Mouse (Mus musculus): ENCODE data around the gene Tyw1.

Gene Tyw1

GRCm38 (mm10) chr5:130264433-130265005 lies 9.1 kb downstream of the Tyw1 start:
- no peak for DNase-seq (ENCODE audit: low read depth, low spot score)

DNA sequence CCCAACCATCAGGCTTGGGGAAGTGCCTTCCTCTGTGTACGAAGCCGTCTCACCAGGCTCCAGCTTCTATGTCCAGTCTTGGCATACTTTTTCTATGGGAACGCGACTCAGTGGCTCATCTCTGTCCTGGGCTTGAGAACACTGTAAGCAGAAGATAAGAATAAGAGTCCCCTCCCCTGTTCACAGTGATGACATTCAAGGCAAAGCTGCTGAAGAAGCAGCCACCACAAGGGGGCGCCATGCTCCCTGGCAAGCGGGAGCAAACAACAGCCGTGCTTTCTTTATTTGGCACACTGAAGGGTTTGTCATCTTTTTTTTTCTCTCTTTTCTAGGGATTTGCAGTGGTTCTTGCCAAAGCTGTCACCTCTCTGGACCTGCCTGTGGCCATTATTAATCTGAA lies 11.2 kb downstream of the Tyw1 start:
- DNase-seq (ENCODE audit: low read depth, low spot score) = peak; percentile 58

- DNase-seq (ENCODE audit: low read depth, low spot score) = no peak
Measured at GRCm38 (mm10) chr5:130267316-130267715, 11.9 kb downstream of the Tyw1 start.

DNA sequence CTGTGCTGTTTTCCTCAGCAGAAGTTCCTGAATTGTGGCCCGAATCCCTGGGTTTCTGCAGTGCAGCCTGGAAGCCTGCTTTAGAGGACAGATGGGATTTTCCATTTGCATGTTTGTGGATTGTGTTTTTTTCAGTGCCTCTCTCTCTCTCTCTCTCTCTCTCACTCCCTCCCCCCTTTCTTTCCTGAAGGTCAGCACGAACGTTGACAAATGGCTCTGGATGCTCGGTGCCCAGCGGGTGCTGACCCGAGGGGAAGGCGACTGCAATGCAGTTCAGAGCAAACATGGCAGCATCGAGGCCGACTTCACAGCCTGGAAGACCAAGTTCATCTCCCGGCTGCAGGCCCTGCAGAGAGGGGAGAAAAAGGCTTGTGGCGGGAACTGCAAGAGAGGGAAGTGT lies 13.6 kb downstream of the Tyw1 start:
- no peak for DNase-seq (ENCODE audit: low read depth, low spot score)

- no peak for DNase-seq (ENCODE audit: low read depth, low spot score)
Measured at GRCm38 (mm10) chr5:130272344-130272743, 16.9 kb downstream of the Tyw1 start.

DNA sequence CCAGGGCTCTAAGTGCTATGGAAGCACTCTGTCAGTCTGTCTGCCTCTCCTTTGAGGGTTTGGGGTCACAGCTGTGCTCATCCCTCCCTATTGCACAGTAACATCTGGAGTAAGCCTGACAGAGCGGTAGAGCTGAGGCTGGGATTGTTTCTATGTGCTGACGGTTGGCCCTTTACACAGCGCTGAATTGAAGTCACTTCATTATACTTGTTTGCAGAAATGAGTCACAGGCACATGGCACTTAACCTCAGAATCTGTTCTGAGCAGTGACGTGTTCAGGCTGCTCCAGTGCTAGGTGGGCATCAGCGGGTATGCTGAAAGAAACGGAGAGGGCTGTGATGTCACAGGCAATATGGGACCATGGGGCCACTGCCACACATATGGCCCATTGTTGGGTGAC lies 17.6 kb downstream of the Tyw1 start:
- no peak for DNase-seq (ENCODE audit: low read depth, low spot score)

GRCm38 (mm10) chr5:130275509-130275908 lies 20.1 kb downstream of the Tyw1 start:
- DNase-seq (ENCODE audit: low read depth, low spot score) = peak; percentile 31

- no peak for DNase-seq (ENCODE audit: low read depth, low spot score)
Measured at GRCm38 (mm10) chr5:130278011-130278472, 22.6 kb downstream of the Tyw1 start.

DNA sequence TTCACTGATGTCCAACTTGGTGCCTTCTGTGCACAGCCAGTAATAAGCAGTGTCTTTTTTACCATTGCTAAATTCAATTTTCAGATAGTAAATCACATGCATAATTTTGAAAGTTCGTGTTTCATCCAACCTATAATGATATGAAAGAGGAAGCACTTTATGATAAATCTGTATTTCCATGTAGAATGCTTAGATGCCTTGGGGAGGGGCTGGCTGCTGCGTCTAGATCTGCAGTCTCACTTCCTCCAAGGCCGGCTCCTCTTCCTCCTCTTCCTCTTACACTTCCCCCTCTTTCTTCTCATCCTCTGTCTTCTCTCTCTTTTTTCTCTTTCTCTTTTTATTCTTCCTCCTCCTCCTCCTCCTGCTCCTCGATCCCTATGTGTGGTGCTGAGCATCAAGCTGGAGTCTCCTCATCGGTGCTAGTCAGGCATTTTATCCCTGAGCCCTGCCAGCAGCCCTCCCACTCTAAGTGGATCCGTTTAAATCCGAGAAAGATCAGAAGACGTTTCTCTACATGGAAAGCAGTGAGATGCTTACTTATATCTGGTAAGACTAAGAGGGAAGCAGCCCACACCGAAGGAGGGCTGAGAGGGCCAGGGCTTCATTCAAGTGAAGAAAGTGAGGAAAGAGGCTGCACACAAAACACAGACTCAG lies 27.8 kb downstream of the Tyw1 start:
- no peak for DNase-seq (ENCODE audit: low read depth, low spot score)

DNA sequence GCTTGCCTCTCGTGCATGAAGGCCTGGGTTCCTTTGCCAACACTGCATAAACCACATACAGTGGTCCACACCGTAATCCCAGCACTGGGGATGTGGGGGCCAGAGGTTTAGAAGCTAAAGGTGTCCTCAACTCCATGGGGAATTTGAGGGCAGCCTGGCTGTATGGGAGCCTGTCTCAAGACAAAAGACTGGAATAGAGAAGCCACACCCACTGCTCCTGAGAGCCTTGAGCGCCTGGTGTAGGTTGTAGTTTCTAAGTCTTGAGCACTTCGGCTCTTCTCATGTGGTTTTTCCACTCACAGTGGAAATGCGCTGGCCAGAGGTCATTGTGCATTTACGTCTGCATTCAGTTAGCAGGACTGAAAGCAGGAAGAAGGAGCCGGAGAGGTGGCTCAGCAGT lies 32.7 kb downstream of the Tyw1 start:
- DNase-seq (ENCODE audit: low read depth, low spot score) = no peak

DNA sequence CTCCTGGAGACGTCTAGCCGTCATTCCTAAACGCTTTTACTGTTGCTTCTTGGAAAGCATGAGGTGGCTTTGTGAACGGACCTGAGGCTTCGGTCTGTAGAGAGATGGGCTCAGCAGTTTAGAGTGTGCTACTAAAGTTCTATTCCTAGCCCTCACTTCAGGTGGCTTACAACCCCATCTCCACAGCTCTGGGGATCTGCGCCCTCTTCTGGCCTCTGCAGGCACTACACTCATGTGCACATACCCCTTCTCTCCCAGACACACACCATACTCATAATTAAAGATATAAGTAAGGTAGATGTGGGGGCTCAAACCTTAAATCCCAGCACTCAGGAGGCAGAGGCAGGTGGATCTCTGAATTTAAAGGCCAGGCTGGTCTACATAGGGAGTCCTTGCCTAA lies 34.8 kb downstream of the Tyw1 start:
- no peak for DNase-seq (ENCODE audit: low read depth, low spot score)

DNA sequence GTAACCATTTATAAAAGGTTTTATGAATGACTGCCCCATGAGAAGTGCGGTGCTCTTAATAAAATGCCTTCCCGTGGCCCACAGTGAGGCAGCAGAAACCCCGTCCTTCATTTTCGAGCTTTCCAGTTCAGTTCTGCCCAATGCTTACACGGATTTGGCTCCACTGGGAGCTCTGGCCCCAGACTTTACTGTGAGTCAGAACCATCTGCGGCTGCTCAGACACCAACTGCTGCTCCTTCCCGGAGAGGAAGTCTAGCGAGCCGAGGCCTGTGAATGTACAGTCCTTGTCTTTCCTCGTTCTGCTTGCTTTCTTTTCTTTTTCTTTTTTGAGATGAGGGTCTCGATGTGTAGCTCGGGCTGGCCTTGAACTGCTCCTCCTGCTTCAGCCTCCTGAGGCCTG lies 35.4 kb downstream of the Tyw1 start:
- DNase-seq (ENCODE audit: low read depth, low spot score) = no peak

DNA sequence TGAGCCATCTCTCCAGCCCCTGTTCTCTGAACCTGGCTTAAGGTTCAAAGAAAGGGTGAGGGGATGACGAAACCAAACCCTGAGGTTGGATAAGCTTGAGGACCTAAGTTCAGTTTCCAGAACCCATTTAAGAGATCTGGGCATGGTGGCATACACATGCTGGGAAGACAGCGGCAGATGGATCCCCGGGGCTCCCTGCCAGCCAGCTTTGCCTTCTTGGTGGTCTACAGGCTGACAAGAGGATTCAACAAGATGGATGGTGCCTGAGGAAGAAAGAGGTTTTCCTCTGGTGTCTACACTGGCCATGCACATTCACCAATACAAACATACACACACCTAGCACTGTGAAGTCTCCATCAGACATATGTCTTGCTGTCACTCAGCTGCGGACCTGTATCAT lies 37.6 kb downstream of the Tyw1 start:
- DNase-seq (ENCODE audit: low read depth, low spot score) = no peak

DNA sequence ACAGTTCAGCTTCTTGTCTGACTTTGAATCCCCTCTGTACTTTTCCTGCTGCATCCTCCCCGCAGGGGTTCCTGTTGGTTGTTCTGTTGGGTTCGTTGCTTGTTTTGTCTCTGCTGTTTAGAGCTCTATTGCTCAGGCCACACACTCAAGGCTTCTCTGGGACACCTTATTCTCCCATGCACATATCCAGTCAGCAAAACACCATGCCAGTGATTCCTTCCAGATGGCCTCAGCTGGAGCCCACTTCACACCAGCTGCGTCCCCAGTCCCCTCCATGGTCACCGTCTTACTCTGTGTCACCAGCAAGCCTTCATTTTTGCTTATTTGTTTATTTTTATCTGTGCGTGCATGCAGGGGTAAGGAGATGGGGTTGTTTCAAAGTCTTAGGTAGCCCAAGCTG lies 38.5 kb downstream of the Tyw1 start:
- DNase-seq (ENCODE audit: low read depth, low spot score) = no peak

GRCm38 (mm10) chr5:130294598-130294997 lies 39.2 kb downstream of the Tyw1 start:
- DNase-seq (ENCODE audit: low read depth, low spot score) = no peak

GRCm38 (mm10) chr5:130296071-130296470 lies 40.7 kb downstream of the Tyw1 start:
- DNase-seq (ENCODE audit: low read depth, low spot score) = no peak

DNA sequence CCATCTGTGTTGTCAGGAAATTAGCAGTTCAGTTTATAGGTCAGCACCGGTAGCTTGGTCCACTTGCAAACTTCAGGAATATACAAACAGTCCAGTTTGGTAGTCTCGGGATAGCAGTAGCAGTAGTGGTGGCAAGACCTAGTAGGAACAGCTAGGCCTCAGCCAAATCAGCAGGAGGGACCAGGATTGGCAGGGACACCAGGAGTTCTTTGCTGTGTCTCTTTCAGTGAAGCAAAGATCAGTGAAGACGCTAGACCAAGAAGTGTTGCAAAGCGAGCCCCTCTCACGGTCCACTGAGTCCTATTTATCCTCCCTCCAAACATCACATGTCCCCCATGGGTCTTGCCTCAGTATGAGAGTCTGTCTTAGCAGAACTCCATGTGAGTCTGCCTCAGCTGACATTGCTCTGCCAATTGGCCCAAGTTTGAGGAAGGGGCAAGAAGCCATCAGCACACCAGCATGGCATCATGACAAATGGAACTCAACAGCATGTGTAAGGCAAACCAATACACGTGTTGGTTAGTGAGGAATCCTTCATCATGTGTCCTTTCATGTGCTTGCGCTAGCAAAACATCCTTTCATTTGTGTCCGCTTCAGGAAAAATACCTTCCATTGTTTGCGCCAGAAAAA lies 43.5 kb downstream of the Tyw1 start:
- DNase-seq (ENCODE audit: low read depth, low spot score) = no peak

DNA sequence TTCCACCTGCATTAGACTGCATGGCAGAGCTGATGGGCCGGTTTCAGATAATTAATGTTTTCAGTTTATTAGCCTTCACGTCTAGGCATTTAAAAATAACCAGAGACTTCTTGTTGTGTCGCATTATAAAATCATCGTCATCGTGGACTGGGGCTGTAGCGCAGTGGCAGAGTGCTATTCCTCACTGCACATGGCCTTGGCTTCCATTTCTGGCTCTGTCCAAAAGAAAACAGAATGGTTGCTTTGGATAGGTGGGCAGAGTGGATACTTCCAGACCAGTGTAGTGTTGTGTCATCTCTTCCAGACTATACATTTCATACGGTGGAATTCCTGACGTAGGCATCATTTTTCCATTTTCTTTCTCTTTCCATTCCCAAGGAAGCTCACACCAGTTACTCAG lies 44.1 kb downstream of the Tyw1 start:
- DNase-seq (ENCODE audit: low read depth, low spot score) = no peak

DNA sequence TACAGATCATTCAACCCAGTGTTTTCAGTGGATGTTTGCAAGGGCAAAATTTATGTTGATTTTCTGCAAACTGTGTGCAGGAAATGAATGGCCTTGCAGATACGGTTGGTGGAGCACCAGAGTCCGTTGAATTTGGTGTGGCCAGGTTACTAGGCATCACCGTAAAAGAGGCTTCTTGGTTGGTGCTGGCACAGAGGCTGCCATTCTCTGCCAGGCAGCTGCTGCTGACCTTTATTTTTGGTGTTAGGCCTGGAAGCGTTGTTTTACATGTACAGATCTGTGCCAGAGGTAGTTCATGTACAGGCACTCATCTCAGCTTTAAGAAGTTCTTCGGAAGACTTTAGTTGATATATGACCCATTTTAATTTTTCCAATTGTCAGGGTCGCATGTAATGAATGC lies 48.2 kb downstream of the Tyw1 start:
- no peak for DNase-seq (ENCODE audit: low read depth, low spot score)

DNA sequence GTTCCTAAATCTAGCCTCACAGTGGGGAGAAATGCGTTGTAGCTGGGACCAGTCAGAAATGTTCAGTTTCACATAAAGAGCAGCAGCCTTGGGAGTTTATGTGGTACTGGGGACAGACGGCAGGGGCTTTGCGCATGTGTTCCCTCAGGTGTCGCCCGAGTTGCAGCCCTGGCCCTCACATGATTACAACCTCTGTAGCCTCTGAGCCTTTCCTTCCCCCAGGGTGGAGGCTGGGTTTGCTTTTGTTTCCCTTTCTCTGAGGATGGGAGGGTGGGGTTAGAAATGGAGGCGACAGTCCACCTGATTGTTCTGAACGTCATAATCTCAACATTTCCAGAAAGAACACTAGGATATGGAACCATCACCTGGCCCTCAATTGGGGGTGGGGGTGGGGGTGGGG lies 52.5 kb downstream of the Tyw1 start:
- no peak for DNase-seq (ENCODE audit: low read depth, low spot score)

GRCm38 (mm10) chr5:130310077-130310476 lies 54.7 kb downstream of the Tyw1 start:
- no peak for DNase-seq (ENCODE audit: low read depth, low spot score)

- no peak for DNase-seq (ENCODE audit: low read depth, low spot score)
Measured at GRCm38 (mm10) chr5:130310827-130311226, 55.4 kb downstream of the Tyw1 start.

DNA sequence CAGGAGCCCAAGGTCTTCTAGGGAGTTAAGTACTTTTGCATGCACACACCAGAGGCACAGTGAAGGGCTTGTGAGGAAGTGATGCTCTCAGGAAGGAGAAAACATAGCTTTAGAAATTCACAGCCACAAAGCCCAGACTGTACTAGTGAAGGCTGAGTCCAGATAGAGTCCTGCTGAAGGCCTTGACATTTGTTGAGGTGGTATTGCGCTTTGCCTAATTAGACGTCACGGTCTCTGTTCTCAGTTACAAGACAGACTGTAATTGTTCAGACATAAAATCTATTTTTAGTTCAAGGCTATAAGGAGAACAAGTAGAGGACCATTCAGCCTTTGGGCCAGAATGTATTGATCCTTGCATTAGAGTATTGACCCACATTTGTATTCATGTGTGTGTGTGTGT lies 58.1 kb downstream of the Tyw1 start:
- DNase-seq (ENCODE audit: low read depth, low spot score) = no peak
